Mouse (Mus musculus) kidney, adult 2 months (tissue): Measurements from ENCODE around the gene Gm19426. TPM values are rescaled to one million over a fixed set of nuclear protein-coding genes. Genes with fewer than 3 reads are reported as not detected.

Experiments used
- DNase-seq: peaks from one replicate; pipeline ENCODE4 v3.0.0; 2021
- H3K27ac ChIP-seq: fragments of 200-500 bp; 2 replicates; pipeline ENCODE4 v1.5.1; 2012; ENCODE audit warnings: low read depth, low read length, control low read depth, inconsistent platforms; ENCODE audit not compliant: insufficient read depth
- H3K27me3 ChIP-seq: fragments of 200-500 bp; replicated peaks from 2 replicates; pipeline ENCODE4 v1.6.1; 2012; ENCODE audit warnings: mild to moderate bottlenecking, moderate library complexity, low read length, inconsistent platforms; ENCODE audit not compliant: control insufficient read depth, insufficient read depth
- H3K36me3 ChIP-seq: fragments of 200-500 bp; 2 replicates; pipeline ENCODE4 v1.6.1; 2012; ENCODE audit warnings: mild to moderate bottlenecking, moderate library complexity, low read length, inconsistent platforms; ENCODE audit not compliant: control insufficient read depth, insufficient read depth
- H3K4me1 ChIP-seq: fragments of 200-500 bp; 2 replicates; pipeline ENCODE4 v1.6.1; 2011; ENCODE audit warnings: low read length; ENCODE audit not compliant: control insufficient read depth, insufficient read depth
- H3K4me3 ChIP-seq: fragments of 200-500 bp; 2 replicates; pipeline ENCODE4 v1.5.1; 2011; ENCODE audit warnings: mild to moderate bottlenecking, low read depth, low read length, control low read depth; ENCODE audit not compliant: insufficient read depth
- CTCF ChIP-seq: fragments of 200-500 bp; conservative IDR thresholded peaks from 2 replicates; pipeline ENCODE4 v1.5.1; 2011; ENCODE audit warnings: low read depth, mild to moderate bottlenecking, control low read depth, low read length, moderate library complexity, mixed read lengths; ENCODE audit not compliant: insufficient read depth, insufficient read length
- POLR2A ChIP-seq: fragments of 200-500 bp; IDR thresholded peaks from one replicate; pipeline ENCODE4 v1.6.1; 2011; ENCODE audit warnings: low read depth, low read length, control low read depth
- whole genome bisulfite sequencing: fragments of 180-500 bp; shearing (Covaris S2); methylation state at CpG from one replicate; pipeline ENCODE4 v1.1.7; 2018; 5-methylcytosine and 5-hydroxymethylcytosine counted together
- polyA plus RNA-seq: library from polyadenylated mRNA; depleted of rRNA; stranded (reverse); fragments of >200 nt; gene quantifications from 2 replicates; pipeline ENCODE4 v1.2.3, GENCODE M21; 2012

Gm19426 gene
- polyA plus RNA-seq, 1 experiment: 2.0 TPM

DNA sequence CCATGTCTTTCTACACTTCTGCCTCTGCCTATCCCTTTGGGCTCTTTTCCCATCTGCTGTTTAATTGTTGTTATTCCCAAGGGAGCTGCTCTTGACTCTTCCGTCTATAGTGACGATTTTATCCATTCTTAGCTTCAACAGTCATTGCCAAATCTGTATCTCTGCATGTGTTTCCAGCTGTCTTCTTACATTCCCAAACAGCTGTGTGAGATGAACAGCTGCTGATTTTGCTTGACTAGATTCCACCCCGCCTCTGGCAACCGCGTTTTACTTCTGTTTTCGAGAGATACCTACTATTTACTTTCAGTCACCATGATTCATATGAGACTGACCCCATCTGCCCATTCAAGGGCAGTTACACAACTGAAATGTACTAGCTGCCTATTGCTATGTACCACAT is 6.7 kb upstream of the Gm19426 start:
- Histone ChIP-seq H3K27ac (no peak overlapping the region), H3K27me3 (no peaks in the 10 kb centered on the region), H3K4me1 (no peaks in the 10 kb centered on the region), H3K36me3 (no peaks in the 10 kb centered on the region), H3K4me3 (no peak overlapping the region)
- no peak for DNase-seq
- 57% methylated on average over 6 of the region's 6 CpGs for WGBS
- TF ChIP-seq CTCF: no peak
- no peak for TF ChIP-seq POLR2A

DNA sequence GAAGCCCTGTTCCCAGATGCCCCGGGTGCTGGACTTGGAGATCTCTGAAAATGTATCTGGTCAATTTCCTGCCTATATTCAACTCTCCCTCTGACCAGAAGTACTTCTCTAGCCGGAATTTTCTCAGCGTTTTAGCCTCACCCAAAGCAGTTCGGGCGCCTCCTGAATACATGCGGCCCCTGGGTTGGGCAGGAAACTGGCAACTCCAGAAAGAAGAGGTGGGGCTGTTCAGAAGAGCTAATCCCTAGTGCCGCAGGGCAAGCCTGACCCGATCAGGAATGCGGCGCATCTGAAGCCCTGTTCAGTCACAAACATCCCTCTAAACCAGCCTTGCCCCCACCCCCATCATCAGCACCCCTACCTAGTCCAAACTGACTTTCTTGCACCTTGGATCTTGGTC is 671 bp upstream of the Gm19426 start:
- no peaks in the 10 kb centered on the region for H3K27me3 ChIP-seq
- DNase-seq: no peak
- TF ChIP-seq CTCF (no peak), POLR2A (no peak)
- H3K4me1 ChIP-seq: peaks cover 3% of the 10 kb centered on the region; the same call in 1 of the 2 replicates
- H3K36me3 ChIP-seq: no peaks in the 10 kb centered on the region
- WGBS: 8% methylated on average over 10 of the region's 10 CpGs
- peak overlapping the region; percentile 11; the same call in 1 of the 2 replicates for H3K27ac ChIP-seq
- peak overlapping the region; percentile 71 for H3K4me3 ChIP-seq

DNA sequence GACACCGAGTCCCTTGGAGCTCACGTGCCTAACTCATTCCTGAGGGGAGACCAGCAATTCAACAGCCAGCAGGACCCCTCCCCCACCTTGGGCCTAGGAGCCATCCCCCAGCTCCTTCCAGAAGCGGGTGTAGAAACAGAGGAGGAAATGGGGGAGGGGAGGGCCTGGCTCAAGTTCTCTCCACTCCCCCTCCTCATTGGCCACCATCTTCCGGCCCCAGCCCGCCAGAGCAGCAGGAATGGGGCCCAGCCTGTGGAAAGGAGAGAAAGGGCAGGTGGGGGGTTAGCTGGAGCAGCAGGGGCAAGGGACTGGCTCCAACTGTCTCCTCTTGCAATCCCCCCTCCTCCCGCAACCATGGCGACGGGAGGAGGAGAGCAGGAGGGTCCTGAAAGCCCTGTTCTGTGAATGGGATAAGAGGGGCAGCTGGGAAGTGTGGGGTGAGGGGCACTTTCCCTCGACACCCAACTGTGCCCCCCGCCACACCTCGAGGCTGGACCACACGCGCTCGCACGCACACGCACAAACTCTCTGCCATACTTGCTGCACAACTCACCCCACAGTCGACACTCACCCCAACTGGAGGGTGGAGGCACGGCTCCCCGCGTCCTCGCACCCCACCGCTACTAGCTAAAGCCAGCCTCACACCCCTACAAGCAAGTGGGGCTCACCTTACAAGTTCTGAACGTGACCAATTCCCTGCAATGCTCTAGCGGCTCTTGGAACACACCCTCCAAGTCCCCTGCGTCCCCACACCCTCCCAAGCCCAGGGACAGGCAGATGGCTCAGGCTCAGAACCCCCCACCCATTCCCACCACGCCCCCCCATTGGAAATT is 788 bp downstream of the Gm19426 start:
- H3K4me3 ChIP-seq: peak overlapping the region; percentile 71
- H3K36me3 ChIP-seq: no peaks in the 10 kb centered on the region
- no peak overlapping the region for H3K27ac ChIP-seq
- H3K27me3 ChIP-seq: no peaks in the 10 kb centered on the region
- no peak for DNase-seq
- 11% methylated on average over 26 of the region's 26 CpGs for WGBS
- peaks cover 3% of the 10 kb centered on the region; the same call in 1 of the 2 replicates for H3K4me1 ChIP-seq
- TF ChIP-seq POLR2A: no peak
- no peak for TF ChIP-seq CTCF

DNA sequence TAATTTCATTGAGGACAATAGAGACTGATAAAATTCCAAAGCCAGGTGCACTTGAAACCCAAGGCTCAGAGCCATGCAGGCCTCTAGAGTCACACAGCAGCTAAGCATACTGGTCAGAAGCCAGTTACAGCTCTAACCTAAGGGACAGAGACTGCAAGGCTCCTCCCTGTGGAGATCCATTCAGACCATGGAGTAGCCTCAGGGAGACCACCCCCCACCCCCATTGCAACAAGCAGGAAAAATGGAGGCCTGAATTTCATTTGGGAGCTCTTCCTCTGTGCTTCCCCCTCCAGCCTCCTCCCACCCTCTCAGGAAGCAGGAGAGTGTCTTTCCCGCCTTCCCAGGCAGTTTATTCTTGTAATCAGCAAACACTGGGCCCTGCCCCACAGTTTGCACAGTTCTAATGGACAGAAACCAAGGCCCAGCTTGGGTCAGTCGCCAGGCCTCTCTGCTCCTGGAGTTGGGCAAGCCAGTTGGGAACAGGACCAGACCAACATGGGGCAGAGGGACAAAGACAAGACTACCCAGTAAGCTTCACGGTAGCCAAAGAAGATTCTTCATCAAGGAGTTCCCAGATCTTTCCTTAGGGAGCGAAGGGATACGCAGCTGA is 1.5 kb downstream of the Gm19426 start:
- peak overlapping the region; percentile 71; the same call in 1 of the 2 replicates for H3K4me3 ChIP-seq
- H3K36me3 ChIP-seq: no peaks in the 10 kb centered on the region
- no peak overlapping the region for H3K27ac ChIP-seq
- H3K27me3 ChIP-seq: no peaks in the 10 kb centered on the region
- H3K4me1 ChIP-seq: peaks cover 3% of the 10 kb centered on the region; the same call in 1 of the 2 replicates
- no peak for DNase-seq
- 55% methylated on average over 5 of the region's 5 CpGs for WGBS
- TF ChIP-seq CTCF (no peak), POLR2A (no peak)

DNA sequence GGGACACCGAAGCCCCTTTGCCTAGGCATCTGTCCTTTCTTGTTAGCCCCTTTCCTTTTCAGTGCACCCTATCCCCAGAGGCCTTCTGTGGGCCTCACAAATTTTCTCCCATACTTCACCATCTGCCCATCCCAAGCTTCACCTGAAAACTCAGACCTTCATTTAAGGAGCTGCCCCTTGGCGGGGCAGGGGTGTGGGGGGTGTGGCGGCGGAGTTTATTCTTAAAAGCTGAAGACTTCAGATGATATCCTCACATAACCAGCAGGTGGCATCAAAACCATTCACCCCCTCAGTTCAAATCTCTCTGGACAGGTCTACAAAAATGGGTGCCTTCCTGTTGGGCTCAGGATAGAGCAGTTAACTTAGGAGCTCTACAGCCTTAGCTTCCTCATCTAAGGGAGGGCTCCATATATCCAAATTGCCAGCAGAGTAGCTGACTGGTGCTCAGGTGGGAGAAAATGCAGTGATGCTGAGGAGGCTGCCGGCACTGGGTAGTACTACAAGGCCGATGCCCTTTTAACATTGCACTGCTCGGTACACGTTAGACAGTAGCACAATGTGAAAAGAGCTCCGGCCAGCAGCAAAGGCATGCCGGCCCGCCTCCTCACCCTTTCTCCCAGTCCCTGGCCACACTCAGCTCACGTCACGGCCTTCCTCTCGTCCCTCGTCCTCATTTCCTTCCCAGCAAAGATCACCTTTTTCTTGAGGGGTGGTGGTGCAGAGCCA is 2.7 kb downstream of the Gm19426 start:
- Histone ChIP-seq H3K27me3 (no peaks in the 10 kb centered on the region), H3K4me3 (no peak overlapping the region), H3K4me1 (peaks cover 3% of the 10 kb centered on the region; the same call in 1 of the 2 replicates), H3K36me3 (no peaks in the 10 kb centered on the region), H3K27ac (no peak overlapping the region)
- DNase-seq: peak; percentile 52
- TF ChIP-seq POLR2A (no peak), CTCF (0 out of 2 replicates have a peak, but pooled peaks have one; percentile 18)
- 58% methylated on average over 15 of the region's 15 CpGs for WGBS

DNA sequence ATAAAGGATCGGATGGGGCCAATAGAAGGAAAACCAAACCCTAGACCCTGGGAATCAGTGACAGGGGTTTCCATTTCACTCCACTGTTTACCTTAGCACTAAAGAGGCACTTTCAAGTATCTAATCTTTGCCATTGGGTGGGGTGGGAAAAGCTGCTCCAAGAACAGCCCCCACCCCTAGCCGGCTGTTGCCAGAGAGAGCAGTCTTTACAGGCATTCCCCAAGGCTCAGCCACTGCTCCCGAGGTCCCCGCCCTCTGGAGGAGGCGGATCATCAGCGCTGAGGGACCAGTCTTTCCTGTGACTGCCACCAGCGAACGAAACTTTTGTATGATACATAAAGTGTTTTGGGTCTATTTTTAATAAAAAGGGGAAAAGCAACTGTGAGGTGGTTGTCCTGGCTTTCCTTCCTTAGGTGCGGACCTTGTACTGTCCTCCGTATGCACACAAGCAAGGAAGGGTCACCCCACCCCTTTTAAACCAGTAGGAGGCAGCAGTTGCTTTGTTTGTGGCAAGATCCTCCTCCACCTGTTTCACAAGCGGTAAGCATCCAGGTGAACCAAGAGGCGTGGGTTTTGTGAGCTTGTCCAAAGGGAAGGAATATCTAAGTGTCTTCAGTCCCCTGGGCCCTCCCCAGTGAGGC is 5.1 kb downstream of the Gm19426 start:
- TF ChIP-seq POLR2A (no peak), CTCF (peak; percentile 85)

DNA sequence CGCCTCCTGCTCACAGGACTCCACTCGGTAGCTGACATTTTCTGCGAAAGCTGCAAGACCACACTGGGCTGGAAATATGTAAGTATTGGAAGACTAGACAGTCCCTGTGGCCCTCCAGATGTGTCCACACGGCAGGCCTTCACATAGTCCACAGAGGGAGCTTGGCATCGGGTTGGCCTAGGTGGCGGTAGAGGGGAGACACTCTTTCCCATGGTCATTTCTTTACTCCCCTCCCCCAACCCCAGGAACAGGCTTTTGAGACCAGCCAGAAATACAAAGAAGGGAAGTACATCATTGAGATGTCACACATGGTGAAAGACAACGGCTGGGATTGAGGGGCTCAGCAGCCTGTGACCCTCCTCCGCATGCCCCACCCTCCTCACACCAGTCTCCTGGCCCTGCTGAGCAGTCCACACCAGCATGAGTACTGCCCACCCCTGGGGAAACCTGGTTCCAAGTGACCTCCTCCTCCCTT is 6.0 kb downstream of the Gm19426 start:
- WGBS: 16% methylated on average over 8 of the region's 8 CpGs
- DNase-seq: no peak
- H3K36me3 ChIP-seq: no peaks in the 10 kb centered on the region
- H3K27me3 ChIP-seq: no peaks in the 10 kb centered on the region
- H3K4me3 ChIP-seq: no peak overlapping the region
- H3K27ac ChIP-seq: no peak overlapping the region
- no peak for TF ChIP-seq POLR2A
- 0 out of 2 replicates have a peak, but pooled peaks have one; percentile 10 for TF ChIP-seq CTCF
- no peaks in the 10 kb centered on the region; the same call in 1 of the 2 replicates for H3K4me1 ChIP-seq

More for the DNA sequence above, 5.1 kb downstream of the Gm19426 start:
- no peaks in the 10 kb centered on the region; the same call in 1 of the 2 replicates for H3K4me1 ChIP-seq
- no peaks in the 10 kb centered on the region for H3K27me3 ChIP-seq
- WGBS: 2% methylated on average over 12 of the region's 12 CpGs
- H3K4me3 ChIP-seq: no peak overlapping the region
- H3K27ac ChIP-seq: no peak overlapping the region
- peak; percentile 78 for DNase-seq
- no peaks in the 10 kb centered on the region for H3K36me3 ChIP-seq
